Mouse (Mus musculus) frontal cortex, postnatal 10 days (tissue): ENCODE results near the gene Umod.
A peak's percentile ranks its signal among the peaks of the same experiment; 100 is the strongest.

ENCODE experiments used
- DNase-seq, 2 experiments: peaks; one replicate each; pipeline ENCODE4 v3.0.0; 2022; ENCODE audit warnings: low spot score in 2 of 2, mixed read lengths in 1 of 2

The Umod gene

GRCm38 (mm10) chr7:119441938-119442337 lies 37.1 kb downstream of the Umod start:
- no peak for DNase-seq

- DNase-seq, result peak; percentile 31 to 48
These were observed 51.9 kb downstream of the Umod start for GRCm38 (mm10) chr7:119427180-119427616.

GRCm38 (mm10) chr7:119420730-119421129 lies 58.4 kb downstream of the Umod start:
- DNase-seq, result peak in 1 of 2 experiments; percentile 14

- DNase-seq, result no peak
These were observed 60.6 kb downstream of the Umod start for GRCm38 (mm10) chr7:119418523-119418922.
